Mouse (Mus musculus): ENCODE measurements around the gene Col20a1.

- no peak for TF ChIP-seq CTCF (IDR thresholded peaks at IDR 0.05; ENCODE audit: extremely low read depth, insufficient read depth, low read length)
- TF ChIP-seq POLR2A (IDR thresholded peaks at IDR 0.05; ENCODE audit: extremely low read depth, insufficient read depth, low read length), result no peak
Observed at GRCm38 (mm10) chr2:181048986-181049385, 62.7 kb downstream of the Col20a1 start.
